Mouse (Mus musculus) NIH3T3 (cell line): ENCODE results near the gene H2-D1.
A peak's percentile ranks its signal among the peaks of the same experiment; 100 is the strongest.
"Not testable (repeated sequence)": the region's sequence is repeated elsewhere in the genome, so short reads cannot be mapped to it uniquely, and the experiment has no call there.

Experiments
- DNase-seq: peaks from one replicate; pipeline ENCODE4 v3.0.0-alpha.2; 2012; ENCODE audit warnings: low read depth

H2-D1 gene

DNA sequence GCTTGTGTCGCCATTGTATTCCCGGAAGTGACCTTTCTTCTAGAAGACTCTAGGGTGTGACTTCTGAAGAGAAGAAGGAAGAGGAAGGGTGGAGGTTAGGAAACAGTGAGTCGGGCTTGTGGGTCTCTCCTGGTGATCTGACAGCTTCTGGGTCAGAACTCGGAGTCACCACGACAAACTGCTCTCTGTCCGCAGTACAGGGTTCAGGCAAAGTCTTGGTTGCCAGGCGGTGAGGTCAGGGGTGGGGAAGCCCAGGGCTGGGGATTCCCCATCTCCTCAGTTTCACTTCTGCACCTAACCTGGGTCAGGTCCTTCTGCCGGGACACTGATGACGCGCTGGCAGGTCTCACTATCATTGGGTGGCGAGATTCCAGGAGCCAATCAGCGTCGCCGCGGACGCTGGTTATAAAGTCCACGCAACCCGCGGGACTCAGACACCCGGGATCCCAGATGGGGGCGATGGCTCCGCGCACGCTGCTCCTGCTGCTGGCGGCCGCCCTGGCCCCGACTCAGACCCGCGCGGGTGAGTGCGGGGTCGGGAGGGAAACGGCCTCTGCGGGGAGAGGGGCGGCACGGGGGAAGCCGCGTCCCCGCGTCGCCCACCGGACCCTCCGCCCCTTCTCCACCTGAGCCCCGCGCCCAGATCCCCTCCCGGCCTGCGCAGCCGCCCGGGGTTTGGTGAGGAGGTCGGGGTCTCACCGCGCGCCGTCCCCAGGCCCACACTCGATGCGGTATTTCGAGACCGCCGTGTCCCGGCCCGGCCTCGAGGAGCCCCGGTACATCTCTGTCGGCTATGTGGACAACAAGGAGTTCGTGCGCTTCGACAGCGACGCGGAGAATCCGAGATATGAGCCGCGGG is at the start of gene H2-D1:
TSS of gene H2-D1 (plus strand) at position 67 of the 859 bp plus-strand sequence.
- peak; percentile 98 for DNase-seq

DNA sequence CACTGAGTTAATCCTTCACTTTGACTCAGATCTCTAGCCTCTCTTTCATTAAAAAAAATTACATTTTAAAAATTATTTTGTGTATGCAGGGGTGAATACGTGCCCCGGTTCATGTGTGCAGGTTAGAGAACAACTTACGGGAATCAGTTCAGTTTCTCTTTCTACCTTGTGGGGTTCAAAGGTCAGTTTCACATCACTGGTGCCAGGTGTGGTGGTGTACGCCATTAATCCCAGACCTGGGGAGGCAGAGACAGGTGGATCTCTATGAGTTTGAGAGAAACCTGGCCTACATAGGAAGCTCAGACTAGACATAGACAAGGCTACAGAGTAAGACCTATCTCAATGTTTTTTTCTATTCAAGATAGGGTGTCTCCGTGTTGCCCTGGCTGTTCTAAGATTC is 49.5 kb upstream of the H2-D1 start:
- no peak for DNase-seq

DNA sequence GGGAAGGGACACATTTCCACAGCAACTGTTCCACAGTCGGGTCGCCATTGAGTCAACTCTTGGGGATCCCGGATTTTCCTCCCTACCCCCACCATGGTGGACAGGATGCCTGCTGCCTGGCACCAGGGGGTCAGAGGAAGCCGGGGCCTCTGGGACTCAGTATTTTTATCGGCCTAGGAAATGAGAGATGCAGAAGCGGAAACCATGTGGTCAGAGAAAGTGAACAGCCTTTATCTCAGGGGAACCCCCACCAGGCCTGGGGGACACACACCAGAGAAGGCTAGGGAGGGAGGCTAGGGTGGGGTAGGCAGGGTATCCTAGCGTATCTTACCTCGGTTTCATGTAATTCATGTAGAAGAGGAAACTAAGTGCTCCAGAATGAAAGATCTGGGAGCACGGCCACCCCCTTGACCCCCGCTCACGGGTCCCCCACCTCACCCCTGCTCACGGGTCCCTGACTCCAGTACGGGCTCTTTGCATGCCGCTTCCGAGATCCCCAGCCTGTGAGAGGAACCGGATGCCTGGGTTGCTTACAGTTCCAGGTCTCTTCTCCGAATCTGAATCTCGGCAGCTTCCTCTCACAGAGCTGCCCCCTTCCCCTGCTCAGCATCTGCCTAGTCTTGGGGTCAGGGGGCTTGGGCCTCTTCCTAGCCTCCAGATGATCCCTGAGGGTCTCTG is 43.9 kb upstream of the H2-D1 start:
- DNase-seq: no peak

DNA sequence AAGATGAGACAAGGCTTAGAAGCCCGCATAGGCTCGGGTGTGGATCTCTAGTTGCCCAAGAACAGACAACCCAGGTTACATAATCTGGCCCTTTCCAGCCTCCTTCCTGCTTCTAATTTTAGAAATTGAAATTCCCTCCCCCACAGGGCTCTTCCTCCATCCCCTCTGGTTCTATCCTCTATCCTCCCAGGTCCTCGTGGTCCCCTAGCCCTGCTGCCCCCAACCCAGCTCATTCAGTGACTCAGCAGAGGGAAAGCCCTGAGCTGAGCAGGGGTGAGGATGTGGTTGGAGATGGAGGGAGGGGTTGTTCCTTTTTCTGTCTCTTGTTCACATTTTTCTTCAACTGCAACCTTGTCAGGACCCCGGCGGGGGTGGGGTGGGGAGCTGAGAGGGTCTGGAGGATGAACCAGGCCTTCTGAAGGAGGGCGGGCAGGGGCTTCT is 42.9 kb upstream of the H2-D1 start:
- no peak for DNase-seq

DNA sequence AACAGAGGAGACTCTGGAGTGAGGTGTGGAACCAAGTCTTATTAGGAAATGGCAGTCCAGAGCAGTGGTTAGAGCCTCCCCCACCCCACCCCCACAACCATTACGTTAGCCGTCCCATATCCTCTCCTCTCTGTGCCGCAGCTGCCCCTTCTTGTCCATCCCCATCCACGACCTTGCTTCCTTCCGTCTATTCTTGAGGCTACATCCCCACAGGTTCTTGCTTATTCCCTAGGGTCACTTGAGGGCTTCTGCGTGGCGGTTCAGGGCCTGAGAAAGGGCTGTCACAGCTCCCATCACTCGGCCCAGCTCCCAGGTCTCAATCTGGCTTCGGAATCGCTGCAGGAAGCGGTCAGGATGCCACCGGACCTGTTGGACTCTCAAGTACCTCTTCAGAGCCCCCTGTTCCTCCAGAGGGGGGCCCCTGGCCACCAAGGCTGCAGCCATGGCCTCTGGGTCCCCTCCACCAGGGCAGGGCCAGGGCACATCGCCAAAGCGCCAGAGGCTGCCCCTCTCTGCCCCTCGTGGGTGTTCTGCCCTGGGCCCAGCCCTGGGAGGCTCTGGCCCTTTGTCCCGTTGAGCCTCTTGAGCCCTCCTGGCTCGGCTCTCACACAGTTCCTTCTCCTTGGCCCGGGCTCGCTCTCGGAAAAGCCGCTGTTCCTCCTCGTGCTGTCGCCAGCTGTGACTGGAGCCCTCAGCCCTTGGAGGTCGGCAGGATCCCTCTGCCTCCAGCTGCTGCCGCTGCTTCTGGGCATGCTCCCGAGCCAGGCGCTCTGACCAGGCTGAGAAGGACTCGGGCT is 42.2 kb upstream of the H2-D1 start, which contains the start of gene Gm16181:
TSS of gene Gm16181 (plus strand) at position 679 of the 797 bp plus-strand sequence.
- DNase-seq: no peak

DNA sequence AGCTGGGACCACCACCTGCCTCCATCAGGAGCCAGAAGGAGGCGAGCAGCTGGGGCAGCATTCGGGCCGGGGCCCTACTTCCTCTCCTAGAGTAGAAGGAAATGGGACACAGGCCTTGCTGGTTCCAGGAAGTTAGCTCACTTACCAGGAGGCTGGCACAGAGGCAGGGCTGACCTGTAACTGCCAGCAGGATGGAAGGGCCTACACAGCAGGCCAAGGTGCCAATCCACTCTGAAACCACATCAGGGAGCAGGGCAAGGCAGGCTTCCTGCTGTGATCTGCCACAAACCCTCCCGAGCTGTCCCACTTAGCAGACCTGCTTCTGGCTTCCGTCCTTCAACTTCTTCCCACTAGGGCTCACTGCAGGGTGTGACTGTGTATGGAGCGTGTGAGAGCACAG is 40.2 kb upstream of the H2-D1 start:
- no peak for DNase-seq

DNA sequence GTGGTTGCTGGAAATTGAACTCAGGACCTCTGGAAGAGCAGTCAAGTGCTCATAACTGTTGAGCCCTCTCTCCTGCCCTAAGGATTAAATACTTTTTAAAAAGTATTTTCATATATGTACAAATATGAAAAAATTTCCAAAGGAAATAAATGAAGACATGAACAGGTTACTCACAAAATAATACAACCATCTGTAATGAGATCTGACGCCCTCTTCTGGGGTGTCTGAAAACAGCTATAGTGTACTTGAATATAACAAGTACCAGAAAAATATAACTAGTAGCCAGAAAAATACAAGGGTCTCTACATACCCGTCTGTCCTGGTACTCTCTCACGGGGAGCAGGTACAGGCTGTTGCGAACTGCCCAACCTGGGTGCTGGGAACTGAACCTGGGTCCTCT is 37.9 kb upstream of the H2-D1 start:
- DNase-seq: no peak

DNA sequence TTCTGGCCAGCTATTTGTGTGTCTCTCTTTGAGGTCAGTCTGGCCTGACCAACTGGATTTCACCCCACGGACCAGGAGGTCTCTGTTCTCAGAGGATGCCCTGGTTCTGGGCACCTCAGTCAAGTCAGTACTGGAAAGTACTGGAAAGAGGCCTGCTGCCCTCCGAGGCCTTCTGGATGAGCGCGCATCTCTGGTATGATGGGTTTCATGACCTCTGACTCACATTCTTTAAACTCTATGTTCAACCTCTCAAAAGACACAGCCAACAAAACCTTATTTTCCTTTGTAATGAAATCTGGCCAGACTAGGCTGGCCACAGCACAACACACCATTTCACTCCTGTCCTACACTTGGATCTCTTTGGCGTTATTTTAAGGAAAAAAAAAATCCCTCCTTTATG is 37.1 kb upstream of the H2-D1 start:
- DNase-seq: peak; percentile 69

DNA sequence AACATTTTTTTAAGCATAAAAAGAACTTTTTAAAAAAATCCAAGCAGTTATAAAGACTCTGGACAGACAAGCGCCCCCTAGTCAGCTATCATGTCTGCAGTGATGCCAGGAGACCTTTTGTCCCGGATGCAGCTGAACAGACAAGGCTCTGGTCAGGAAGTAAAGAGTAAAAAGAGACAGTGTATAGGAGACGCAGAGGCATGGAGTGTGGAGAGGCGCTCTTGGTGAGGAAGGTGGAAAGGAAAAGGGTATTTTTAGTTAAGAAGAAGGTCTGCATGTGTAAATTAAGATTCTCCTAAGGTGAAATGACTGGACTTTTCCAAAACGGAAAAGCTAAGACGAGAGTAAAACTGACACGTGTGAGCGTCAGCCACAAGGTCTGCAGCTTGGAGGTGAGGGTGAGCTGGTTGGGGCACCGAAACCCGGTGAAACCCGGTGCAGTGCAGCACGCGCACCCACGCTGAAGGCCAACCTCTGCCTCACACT is 35.9 kb upstream of the H2-D1 start:
- no peak for DNase-seq

DNA sequence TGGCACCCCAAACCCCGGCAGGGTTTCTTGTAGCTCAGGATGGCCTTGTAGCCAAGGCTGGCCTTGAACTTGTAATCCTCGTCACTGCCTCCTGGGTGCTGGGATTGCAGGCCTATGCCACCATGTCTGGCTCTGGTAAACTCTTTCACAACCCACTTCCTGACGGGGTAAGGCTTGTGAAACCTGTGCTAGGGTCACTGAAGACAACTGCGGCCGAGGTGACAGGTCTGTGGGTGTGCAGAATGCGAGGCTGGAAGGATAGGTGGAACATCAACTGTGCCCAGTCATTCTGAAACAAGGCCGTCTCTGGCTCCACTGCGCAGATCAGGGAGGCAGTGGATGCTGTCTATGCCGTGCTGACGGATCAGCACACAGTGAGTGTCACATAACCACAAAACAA is 31.5 kb upstream of the H2-D1 start:
- no peak for DNase-seq

DNA sequence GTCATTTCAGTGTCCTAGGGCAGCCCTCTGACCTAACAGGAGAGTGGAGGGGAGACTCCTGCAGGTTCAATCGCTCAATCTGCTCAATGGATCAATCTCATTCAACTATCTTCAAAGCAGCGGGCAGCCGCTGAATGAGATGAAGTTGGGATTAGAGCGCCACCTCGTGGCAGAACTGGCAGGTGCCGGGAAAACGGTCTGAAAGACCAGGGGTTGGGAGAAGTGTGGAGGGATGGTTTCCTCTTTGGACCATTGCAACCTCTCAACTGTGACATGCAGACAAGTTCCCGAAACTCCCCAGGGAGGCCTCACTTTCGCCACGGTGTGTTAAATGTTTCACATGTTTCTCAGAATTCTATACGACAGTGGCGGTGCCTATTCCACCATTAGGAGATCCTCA is 30.5 kb upstream of the H2-D1 start:
- peak; percentile 93 for DNase-seq

DNA sequence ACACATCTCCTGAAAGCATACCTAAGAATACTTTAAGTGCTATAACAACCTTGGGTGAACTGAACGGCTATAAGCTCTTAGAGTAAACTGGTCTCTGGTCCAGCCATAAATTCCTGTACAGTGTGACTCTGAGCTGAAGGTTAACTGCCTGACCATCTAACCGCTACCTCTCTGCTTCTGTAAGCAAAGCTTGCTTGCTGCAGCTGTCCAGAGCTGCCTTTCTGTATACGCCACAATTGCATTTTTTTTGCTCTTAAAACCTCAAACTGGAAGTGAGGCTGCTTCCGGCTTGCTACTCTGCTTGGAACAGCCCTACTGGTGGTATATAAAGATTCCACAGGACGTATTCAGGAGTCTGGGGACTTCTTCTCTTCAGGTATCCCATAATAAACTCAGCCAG is 29.9 kb upstream of the H2-D1 start:
- no peak for DNase-seq

DNA sequence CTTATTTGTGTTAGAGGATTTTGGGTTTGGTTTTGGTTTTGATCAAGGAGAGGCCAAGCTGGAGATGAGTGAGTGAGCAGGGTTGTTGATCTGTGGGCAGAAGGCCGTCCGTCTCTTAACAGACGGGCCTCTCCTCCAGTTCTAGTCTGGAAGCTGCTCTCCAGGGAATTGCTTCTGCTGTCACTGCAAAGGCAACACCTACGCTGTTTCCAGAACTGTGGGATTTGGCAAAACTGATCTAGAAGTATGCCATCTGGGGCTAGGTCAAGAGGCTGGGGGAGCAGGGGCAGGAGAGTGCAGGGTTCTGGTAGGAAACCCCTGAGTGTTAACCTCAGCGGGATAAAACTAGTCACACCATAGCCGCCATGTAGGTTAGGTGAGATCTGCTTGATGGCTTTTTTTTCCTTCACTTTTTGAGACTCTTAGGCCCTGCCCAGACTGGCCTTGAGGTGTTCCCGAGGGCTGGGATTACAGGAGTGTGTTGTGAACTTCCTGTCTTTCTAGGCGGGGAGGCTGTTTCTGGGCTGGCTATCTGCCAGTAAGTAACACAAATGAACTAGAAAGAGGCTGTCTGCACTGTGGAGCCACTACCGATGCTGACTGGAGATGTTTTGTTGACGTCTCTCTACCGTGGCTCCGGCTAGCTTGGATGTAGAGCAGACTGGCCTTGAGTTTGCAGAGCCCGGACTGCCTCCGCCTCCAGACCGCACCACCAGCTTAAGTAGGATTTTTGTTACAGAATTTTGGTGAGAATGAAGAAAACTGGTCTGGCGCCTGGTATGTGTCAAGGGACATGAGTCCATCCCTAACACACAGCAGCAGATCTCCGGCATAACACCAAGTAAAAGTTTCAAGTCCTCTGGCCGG is 29.2 kb upstream of the H2-D1 start, which contains the start of gene Atp6v1g2:
TSS of gene Atp6v1g2 (plus strand) at position 547 of the 867 bp plus-strand sequence.
- DNase-seq: no peak

DNA sequence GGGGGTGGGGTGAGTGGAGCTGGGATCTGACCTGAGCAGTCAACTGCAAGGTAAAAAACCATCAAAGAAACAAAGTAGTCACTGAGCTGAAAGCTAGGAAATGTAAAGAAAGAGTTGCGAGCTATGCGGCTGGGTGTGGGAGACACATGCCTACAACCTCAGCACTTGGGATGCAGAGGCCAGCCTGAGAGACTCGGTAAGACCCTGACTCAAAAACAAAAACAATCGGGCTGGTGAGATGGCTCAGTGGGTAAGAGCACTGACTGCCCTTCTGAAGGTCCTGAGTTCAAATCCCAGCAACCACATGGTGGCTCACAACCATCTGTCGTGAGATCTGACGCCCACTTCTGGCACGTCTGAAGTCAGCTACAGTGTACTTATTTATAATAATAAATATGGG is 28.4 kb upstream of the H2-D1 start:
- not testable (repeated sequence) for DNase-seq

DNA sequence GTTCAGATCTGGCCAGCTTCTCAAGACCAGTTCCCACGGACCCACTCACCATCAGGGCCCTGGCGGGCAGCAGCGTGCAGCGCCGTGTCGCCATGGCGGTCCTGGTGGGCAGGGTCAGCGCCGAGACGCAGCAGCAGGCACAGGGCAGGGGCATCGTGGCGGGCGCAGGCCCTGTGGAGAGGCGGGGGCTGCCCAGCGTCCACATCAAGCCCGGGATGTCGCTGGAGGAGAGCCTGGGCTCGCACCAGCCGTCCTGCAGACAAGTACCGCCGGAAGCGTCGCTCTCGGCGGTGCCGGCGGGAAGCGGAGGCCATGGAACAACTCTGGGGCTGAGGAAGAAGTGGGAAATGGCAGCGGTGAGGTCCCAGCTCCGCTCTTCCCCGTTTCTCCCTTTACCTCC is 27.6 kb upstream of the H2-D1 start:
- DNase-seq: peak; percentile 69

DNA sequence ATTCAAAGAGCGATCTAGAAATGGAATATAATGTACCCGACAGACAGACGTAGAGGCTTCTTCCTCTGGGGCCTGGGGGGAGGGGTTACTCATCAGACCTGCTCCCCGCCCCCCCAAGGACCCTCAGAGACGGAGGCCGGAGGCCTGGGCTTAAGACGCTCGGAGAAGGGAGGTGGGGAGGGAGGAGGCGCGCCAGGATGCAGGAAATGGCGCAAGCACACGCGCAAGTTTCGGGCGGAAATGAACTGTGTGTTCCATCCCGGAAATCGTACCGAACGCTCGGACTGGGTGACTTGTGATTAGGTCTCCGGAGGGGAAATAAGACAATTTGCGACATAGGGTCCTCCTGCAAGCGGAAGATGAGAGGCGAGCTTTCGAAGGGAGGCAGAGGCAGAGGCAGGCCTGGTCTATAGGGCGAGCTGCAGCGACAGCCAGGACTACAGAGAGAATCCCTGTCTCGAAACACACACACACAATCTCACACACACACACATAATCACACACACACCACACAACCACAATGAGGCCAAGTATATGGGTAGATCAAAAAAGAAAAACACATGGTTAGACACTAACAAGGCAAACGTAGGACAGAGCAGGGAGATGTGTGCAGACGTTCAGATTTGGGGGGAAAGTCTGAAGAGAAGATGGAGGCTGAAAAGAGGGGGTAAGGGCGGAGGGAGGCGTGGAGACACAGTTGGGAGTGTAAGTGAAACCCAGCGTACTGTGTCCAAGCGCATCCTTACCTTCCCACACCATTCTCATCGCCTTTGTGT is 26.7 kb upstream of the H2-D1 start, which contains the start of gene Nfkbil1:
TSS of gene Nfkbil1 (minus strand) at position 179 of the 776 bp plus-strand sequence.
- DNase-seq: peak; percentile 98

DNA sequence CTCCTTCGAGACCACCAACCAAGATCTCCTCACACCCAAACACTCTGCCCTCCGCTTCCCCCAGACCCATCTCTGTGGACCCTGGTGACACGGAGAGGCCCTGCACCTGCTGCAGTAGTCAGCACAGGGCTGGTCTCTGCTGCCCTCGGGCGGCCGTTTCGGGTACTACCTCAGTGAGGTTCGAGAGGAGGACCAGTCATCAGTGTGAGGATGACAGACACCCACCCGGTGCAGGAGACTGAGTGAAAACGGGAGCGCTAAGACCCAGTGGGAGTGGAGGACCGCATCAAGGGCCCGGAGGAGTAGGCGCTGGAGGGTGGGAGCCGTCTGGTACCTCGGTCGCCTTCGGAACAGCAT is 26.2 kb upstream of the H2-D1 start:
- DNase-seq: peak; percentile 95

DNA sequence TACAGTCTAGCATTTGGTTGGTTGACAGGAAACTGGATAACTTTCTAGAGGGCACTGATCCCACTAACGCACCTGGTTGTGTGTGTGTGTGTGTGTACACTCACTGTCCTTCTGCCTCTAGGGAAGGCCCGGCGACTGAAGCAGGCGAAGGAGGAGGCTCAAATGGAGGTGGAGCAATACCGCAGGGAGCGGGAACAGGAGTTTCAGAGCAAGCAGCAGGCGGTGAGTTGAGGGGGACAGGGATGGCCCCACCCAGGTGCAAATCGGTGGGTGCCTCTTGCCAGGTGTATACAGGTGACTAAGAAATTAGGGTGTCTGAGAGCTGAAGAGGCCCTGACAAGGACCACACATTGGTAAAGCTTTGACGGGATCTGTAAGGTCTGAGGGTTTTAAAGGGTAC is 25.5 kb upstream of the H2-D1 start:
- no peak for DNase-seq

DNA sequence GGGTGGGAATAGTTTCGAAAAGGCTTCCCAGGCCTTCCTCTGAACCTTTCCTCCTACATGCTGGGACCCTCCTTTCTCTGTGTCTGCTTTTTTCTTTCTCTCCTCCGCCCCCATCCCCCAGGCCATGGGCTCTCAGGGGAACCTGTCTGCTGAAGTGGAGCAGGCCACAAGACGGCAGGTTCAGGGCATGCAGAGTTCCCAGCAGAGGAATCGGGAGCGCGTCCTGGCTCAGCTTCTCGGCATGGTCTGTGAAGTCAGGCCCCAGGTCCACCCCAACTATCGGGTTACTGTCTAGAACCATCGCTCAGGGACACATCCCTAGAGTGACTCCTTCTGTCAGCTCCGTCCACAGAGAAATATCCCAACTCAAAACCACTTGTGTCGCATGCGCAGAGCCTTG is 25.0 kb upstream of the H2-D1 start:
- no peak for DNase-seq

DNA sequence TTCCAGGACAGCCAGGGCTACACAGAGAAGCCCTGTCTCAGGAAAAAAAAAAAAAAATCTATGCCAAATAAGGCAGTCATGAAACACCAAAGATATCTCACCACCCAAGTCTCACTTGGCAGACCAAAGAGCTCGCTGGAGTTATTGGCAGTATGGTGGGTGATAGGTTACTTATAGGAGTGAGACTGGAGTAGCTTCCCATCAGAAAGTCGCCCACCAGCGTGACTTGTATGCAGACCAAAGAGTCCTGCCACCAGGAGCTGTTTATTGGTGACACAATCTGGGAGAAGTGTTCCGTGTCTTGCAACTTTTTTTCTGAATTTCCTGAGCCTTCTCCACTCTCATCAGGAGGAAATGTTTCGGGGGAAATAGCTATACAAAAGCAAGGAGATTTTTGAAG is 22.8 kb upstream of the H2-D1 start:
- DNase-seq: no peak
